Mouse (Mus musculus) large intestine, adult 2 months (tissue): ENCODE measurements around the gene Usp48. TPM values are rescaled to one million over a fixed set of nuclear protein-coding genes. Genes with fewer than 3 reads are reported as not detected.

Experiments used
- DNase-seq: peaks from one replicate; pipeline ENCODE4 v3.0.0-alpha.2; 2012; ENCODE audit warnings: low read depth, low spot score
- WGBS: fragments of 180-500 bp; shearing (Covaris S2); methylation state at CpG from one replicate; pipeline ENCODE4 v1.1.7; 2018; 5-methylcytosine and 5-hydroxymethylcytosine counted together
- polyA plus RNA-seq: library from polyadenylated mRNA; depleted of rRNA; stranded (reverse); fragments of >200 nt; gene quantifications from 2 replicates; pipeline ENCODE4 v1.2.3, GENCODE M21; 2012

Usp48 gene
- polyA plus RNA-seq, 1 experiment = 27.2 TPM

- DNase-seq = no peak
- 95% methylated on average over 2 of the region's 2 CpGs for WGBS
Measured at GRCm38 (mm10) chr4:137607023-137607422, 13.5 kb downstream of the Usp48 start.

- 72% methylated on average over 7 of the region's 7 CpGs for WGBS
- DNase-seq = no peak
Measured at GRCm38 (mm10) chr4:137609281-137609680, 15.7 kb downstream of the Usp48 start.

GRCm38 (mm10) chr4:137609702-137610101 lies 16.1 kb downstream of the Usp48 start:
- DNase-seq = no peak
- WGBS = 61% methylated on average over 7 of the region's 7 CpGs

- DNase-seq = no peak
- 61% methylated on average over 15 of the region's 15 CpGs for WGBS
Measured at GRCm38 (mm10) chr4:137610256-137610655, 16.7 kb downstream of the Usp48 start.

- no peak for DNase-seq
- 87% methylated on average over 8 of the region's 8 CpGs for WGBS
Measured at GRCm38 (mm10) chr4:137622847-137623246, 29.3 kb downstream of the Usp48 start.

- 71% methylated on average over 8 of the region's 8 CpGs for WGBS
- no peak for DNase-seq
Measured at GRCm38 (mm10) chr4:137627476-137628235, 34.1 kb downstream of the Usp48 start.

GRCm38 (mm10) chr4:137628400-137628799 lies 34.8 kb downstream of the Usp48 start:
- no peak for DNase-seq
- 91% methylated on average over 6 of the region's 6 CpGs for WGBS

- WGBS = 68% methylated on average over 7 of the region's 7 CpGs
- no peak for DNase-seq
Measured at GRCm38 (mm10) chr4:137629354-137629753, 35.8 kb downstream of the Usp48 start.

- 91% methylated on average over 2 of the region's 2 CpGs for WGBS
- DNase-seq = no peak
Measured at GRCm38 (mm10) chr4:137630153-137630552, 36.6 kb downstream of the Usp48 start.

- WGBS = 64% methylated on average over 3 of the region's 3 CpGs
- no peak for DNase-seq
Measured at GRCm38 (mm10) chr4:137631596-137631995, 38.0 kb downstream of the Usp48 start.

- no peak for DNase-seq
- WGBS = 76% methylated on average over 4 of the region's 4 CpGs
Measured at GRCm38 (mm10) chr4:137633394-137633793, 39.8 kb downstream of the Usp48 start.

- 57% methylated on average over 3 of the region's 3 CpGs for WGBS
Measured at GRCm38 (mm10) chr4:137636597-137636996, 43.0 kb downstream of the Usp48 start.

GRCm38 (mm10) chr4:137641556-137641955 lies 48.0 kb downstream of the Usp48 start:
- WGBS = 16% methylated on average over 5 of the region's 5 CpGs
- no peak for DNase-seq

More at GRCm38 (mm10) chr4:137636597-137636996, 43.0 kb downstream of the Usp48 start:
- no peak for DNase-seq

GRCm38 (mm10) chr4:137642101-137642500 lies 48.5 kb downstream of the Usp48 start:
- no peak for DNase-seq
- WGBS = 20% methylated on average over 2 of the region's 2 CpGs

- no peak for DNase-seq
Measured at GRCm38 (mm10) chr4:137643459-137643858, 49.9 kb downstream of the Usp48 start.

GRCm38 (mm10) chr4:137646262-137646661 lies 52.7 kb downstream of the Usp48 start:
- no peak for DNase-seq

More at GRCm38 (mm10) chr4:137643459-137643858, 49.9 kb downstream of the Usp48 start:
- whole genome bisulfite sequencing = 42% methylated on average over 2 of the region's 2 CpGs

GRCm38 (mm10) chr4:137647648-137648047 lies 54.1 kb downstream of the Usp48 start:
- DNase-seq = no peak
- WGBS = 89% methylated on average over 6 of the region's 6 CpGs

- 89% methylated on average over 9 of the region's 9 CpGs for WGBS
- DNase-seq = no peak
Measured at GRCm38 (mm10) chr4:137648230-137648629, 54.7 kb downstream of the Usp48 start.

- WGBS = 39% methylated on average over 5 of the region's 5 CpGs
- DNase-seq = no peak
Measured at GRCm38 (mm10) chr4:137650912-137651311, 57.4 kb downstream of the Usp48 start.

GRCm38 (mm10) chr4:137652835-137653346 lies 59.3 kb downstream of the Usp48 start:
- no peak for DNase-seq
- 83% methylated on average over 5 of the region's 5 CpGs for WGBS

GRCm38 (mm10) chr4:137655241-137656031 lies 61.9 kb downstream of the Usp48 start:
- 90% methylated on average over 18 of the region's 18 CpGs for WGBS
- DNase-seq = no peak
